Mouse (Mus musculus): ENCODE measurements around the gene Dmrt1.

Dmrt1 gene

GRCm38 (mm10) chr19:25564430-25564829, 59.0 kb downstream of the Dmrt1 start:
- DNase-seq (ENCODE audit: low read depth, low spot score), result no peak

GRCm38 (mm10) chr19:25569778-25570177, 64.4 kb downstream of the Dmrt1 start:
- no peak for DNase-seq (ENCODE audit: low read depth, low spot score)

- DNase-seq (ENCODE audit: low read depth, low spot score), result no peak
Measured at GRCm38 (mm10) chr19:25574431-25574830, 69.0 kb downstream of the Dmrt1 start.

- no peak for DNase-seq (ENCODE audit: low read depth, low spot score)
Measured at GRCm38 (mm10) chr19:25574981-25575814, 69.8 kb downstream of the Dmrt1 start.

- no peak for DNase-seq (ENCODE audit: low read depth, low spot score)
Measured at GRCm38 (mm10) chr19:25578358-25578757, 72.9 kb downstream of the Dmrt1 start.

- no peak for DNase-seq (ENCODE audit: low read depth, low spot score)
Measured at GRCm38 (mm10) chr19:25579440-25579839, 74.0 kb downstream of the Dmrt1 start.

- no peak for DNase-seq (ENCODE audit: low read depth, low spot score)
Measured at GRCm38 (mm10) chr19:25597717-25598232, 92.4 kb downstream of the Dmrt1 start.

GRCm38 (mm10) chr19:25598626-25599025, 93.2 kb downstream of the Dmrt1 start:
- no peak for DNase-seq (ENCODE audit: low read depth, low spot score)

- no peak for DNase-seq (ENCODE audit: low read depth, low spot score)
Measured at GRCm38 (mm10) chr19:25601966-25602365, 96.5 kb downstream of the Dmrt1 start.

GRCm38 (mm10) chr19:25607461-25608205, 102.2 kb downstream of the Dmrt1 start:
- no peak for DNase-seq (ENCODE audit: low read depth, low spot score)

- DNase-seq (ENCODE audit: low read depth, low spot score), result no peak
Measured at GRCm38 (mm10) chr19:25608206-25608580, 102.8 kb downstream of the Dmrt1 start.

GRCm38 (mm10) chr19:25608961-25609850, 103.8 kb downstream of the Dmrt1 start:
- DNase-seq (ENCODE audit: low read depth, low spot score), result no peak

- no peak for DNase-seq (ENCODE audit: low read depth, low spot score)
Measured at GRCm38 (mm10) chr19:25610015-25610410, 104.6 kb downstream of the Dmrt1 start, which contains the start of gene Dmrt3. Gene Dmrt3 (plus strand): TSS chr19:25610301.

GRCm38 (mm10) chr19:25610411-25611111, 105.1 kb downstream of the Dmrt1 start:
- DNase-seq (ENCODE audit: low read depth, low spot score), result no peak

- no peak for DNase-seq (ENCODE audit: low read depth, low spot score)
Measured at GRCm38 (mm10) chr19:25611116-25611515, 105.7 kb downstream of the Dmrt1 start.

GRCm38 (mm10) chr19:25611876-25612805, 106.7 kb downstream of the Dmrt1 start:
- DNase-seq (ENCODE audit: low read depth, low spot score), result no peak

- DNase-seq (ENCODE audit: low read depth, low spot score), result no peak
Measured at GRCm38 (mm10) chr19:25612806-25613295, 107.4 kb downstream of the Dmrt1 start.

- no peak for DNase-seq (ENCODE audit: low read depth, low spot score)
Measured at GRCm38 (mm10) chr19:25613476-25614300, 108.3 kb downstream of the Dmrt1 start.

- no peak for DNase-seq (ENCODE audit: low read depth, low spot score)
Measured at GRCm38 (mm10) chr19:25615889-25616288, 110.5 kb downstream of the Dmrt1 start.

Data from telencephalon, adult 2 months (tissue).